Mouse (Mus musculus) lung, postnatal 0 days (tissue): ENCODE results near the gene Susd6. TPM values are rescaled to one million over a fixed set of nuclear protein-coding genes. Genes with fewer than 3 reads are reported as not detected.
A peak's percentile ranks its signal among the peaks of the same experiment; 100 is the strongest.

Source experiments
- ATAC-seq: fragments of 200-750 bp; cut with Nextera tagmentation; 2 replicates; pipeline ENCODE4 v1.8.0; 2017; ENCODE audit warnings: moderate library complexity
- DNase-seq: peaks from one replicate; pipeline ENCODE4 v3.0.0-alpha.2; 2016; ENCODE audit warnings: low spot score
- H3K27ac ChIP-seq: fragments of 300-500 bp; sonication (generic); 2 replicates; pipeline ENCODE4 v1.5.1; 2014; ENCODE audit warnings: antibody characterized with exemption, mild to moderate bottlenecking, low read length, mixed read lengths
- H3K27me3 ChIP-seq: fragments of 300-500 bp; sonication (generic); replicated peaks from 2 replicates; pipeline ENCODE4 v1.6.1; 2014; ENCODE audit warnings: low read length, mixed read lengths; ENCODE audit not compliant: insufficient read depth
- H3K36me3 ChIP-seq: fragments of 300-500 bp; sonication (generic); 2 replicates; pipeline ENCODE4 v1.6.1; 2014; ENCODE audit warnings: low read length, mixed read lengths; ENCODE audit not compliant: insufficient read depth
- H3K4me1 ChIP-seq: fragments of 300-500 bp; sonication (generic); 2 replicates; pipeline ENCODE4 v1.6.1; 2014; ENCODE audit warnings: antibody characterized with exemption, low read depth, low read length, mixed read lengths; ENCODE audit not compliant: insufficient read depth
- H3K4me2 ChIP-seq: fragments of 300-500 bp; sonication (generic); replicated peaks from 2 replicates; pipeline ENCODE4 v1.6.1; 2014; ENCODE audit warnings: low read depth, mild to moderate bottlenecking, low read length, moderate library complexity, mixed read lengths
- H3K4me3 ChIP-seq: fragments of 300-500 bp; sonication (generic); 2 replicates; pipeline ENCODE4 v1.5.1; 2014; ENCODE audit warnings: low read depth, low read length
- H3K9ac ChIP-seq: fragments of 300-500 bp; sonication (generic); replicated peaks from 2 replicates; pipeline ENCODE4 v1.6.1; 2014; ENCODE audit warnings: low read depth, mild to moderate bottlenecking
- H3K9me3 ChIP-seq: fragments of 300-500 bp; sonication (generic); 2 replicates; pipeline ENCODE4 v1.6.1; 2016; ENCODE audit warnings: low read length, mixed read lengths
- CTCF ChIP-seq: IDR thresholded peaks from 2 replicates; pipeline ENCODE4 v1.5.1; 2016; ENCODE audit warnings: antibody characterized with exemption, mild to moderate bottlenecking
- EP300 ChIP-seq: IDR thresholded peaks from 2 replicates; pipeline ENCODE4 v1.6.1; 2016; ENCODE audit warnings: antibody characterized with exemption, mild to moderate bottlenecking, control low read depth
- WGBS: fragments of 180-500 bp; shearing (Covaris S2); extraction: QIAGEN DNeasy Blood & Tissue Kit; methylation state at CpG from one replicate; pipeline ENCODE4 v1.1.7; 2014; 5-methylcytosine and 5-hydroxymethylcytosine counted together
- polyA plus RNA-seq: library from polyadenylated mRNA; unstranded; fragments of >200 nt; fragmentation: Nextera tagmentation; extraction: Ambion mirVana; gene quantifications from 2 replicates; pipeline ENCODE4 v1.2.1, GENCODE M21; 2015

Gene Susd6
- polyA plus RNA-seq, 1 experiment from 2014 or later = 26.5 TPM

DNA sequence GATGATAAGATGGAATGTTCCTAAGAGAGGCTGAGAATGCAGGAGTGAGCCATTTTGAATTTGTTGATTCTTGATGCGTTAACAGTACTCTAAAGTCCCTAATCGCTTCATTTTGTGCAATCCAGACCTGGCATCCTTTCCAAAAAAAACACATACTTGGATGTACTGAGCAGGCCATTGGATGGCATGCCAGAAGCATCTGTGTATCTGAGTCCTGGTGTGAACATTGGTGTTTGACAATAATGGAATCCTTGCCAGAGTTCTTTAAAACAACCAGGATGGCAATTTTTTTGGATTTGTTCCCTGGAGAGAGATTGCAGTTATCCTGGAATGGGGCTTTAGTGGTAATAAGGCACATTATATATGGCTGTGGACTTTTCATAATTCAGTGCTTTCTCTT, 38.6 kb downstream of the Susd6 start:
- H3K36me3 ChIP-seq = 0 out of 2 replicates have a peak, but pooled peaks cover 4% of the 10 kb centered on the region
- DNase-seq (peak; percentile 18), ATAC-seq (no peak)
- no peak for TF ChIP-seq EP300
- no peak for TF ChIP-seq CTCF
- H3K9ac ChIP-seq = no peak overlapping the region
- no peak overlapping the region for H3K4me3 ChIP-seq
- H3K4me1 ChIP-seq = peaks cover 52% of the 10 kb centered on the region
- 55% methylated on average over 2 of the region's 2 CpGs for WGBS
- no peaks in the 10 kb centered on the region for H3K27me3 ChIP-seq
- H3K9me3 ChIP-seq = no peaks in the 10 kb centered on the region
- H3K27ac ChIP-seq = no peak overlapping the region
- H3K4me2 ChIP-seq = no peak overlapping the region

DNA sequence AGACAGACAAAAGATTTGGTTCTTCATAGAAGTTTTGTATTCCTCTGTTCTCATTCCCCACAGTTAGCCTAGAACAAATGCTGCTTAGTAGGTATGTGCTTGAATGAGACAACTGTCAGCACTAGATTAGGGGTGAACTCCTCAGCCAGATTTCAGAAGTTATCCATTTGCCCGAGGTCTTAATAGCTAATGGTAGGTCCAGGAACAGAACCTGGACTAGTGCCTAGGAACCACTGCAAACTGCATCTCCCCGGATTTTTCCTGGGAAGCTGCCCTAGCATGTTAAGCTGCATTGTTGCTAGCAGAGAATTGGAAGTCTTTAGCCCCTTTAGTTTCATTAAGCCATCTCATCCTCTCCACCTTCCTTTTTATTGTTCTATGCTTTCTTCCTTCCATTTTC, 39.9 kb downstream of the Susd6 start:
- H3K36me3 ChIP-seq = 0 out of 2 replicates have a peak, but pooled peaks cover 4% of the 10 kb centered on the region
- no peak overlapping the region for H3K4me3 ChIP-seq
- no peaks in the 10 kb centered on the region for H3K9me3 ChIP-seq
- WGBS = 33% methylated on average over 2 of the region's 2 CpGs
- DNase-seq (no peak), ATAC-seq (no peak)
- H3K4me1 ChIP-seq = peaks cover 51% of the 10 kb centered on the region
- TF ChIP-seq EP300 = no peak
- no peak for TF ChIP-seq CTCF
- peak overlapping the region; percentile 20; the same call in 1 of the 2 replicates for H3K27ac ChIP-seq
- no peak overlapping the region for H3K4me2 ChIP-seq
- H3K9ac ChIP-seq = no peak overlapping the region
- no peaks in the 10 kb centered on the region for H3K27me3 ChIP-seq

DNA sequence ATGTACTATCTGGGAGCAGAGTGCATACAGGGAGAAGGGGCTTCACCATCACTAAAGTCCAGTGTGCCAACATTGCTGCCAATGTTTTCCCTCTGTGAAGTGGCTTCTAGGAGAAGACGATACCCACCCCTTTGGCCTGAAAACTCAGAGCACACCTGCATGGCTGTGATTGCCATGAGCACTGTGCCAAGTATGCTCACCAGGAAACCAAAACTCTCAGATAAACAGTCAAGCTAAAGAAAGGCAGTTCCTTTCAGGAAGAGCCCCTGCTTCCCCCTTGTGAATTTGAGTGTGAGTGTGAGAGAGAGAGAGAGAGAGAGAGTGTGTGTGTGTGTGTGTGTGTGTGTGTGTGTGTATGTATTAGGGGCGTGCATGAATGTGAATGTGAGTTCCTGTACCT, 40.5 kb downstream of the Susd6 start:
- no peak overlapping the region for H3K4me3 ChIP-seq
- no peak overlapping the region for H3K27ac ChIP-seq
- no peaks in the 10 kb centered on the region for H3K9me3 ChIP-seq
- DNase-seq = no peak
- 0 out of 2 replicates have a peak, but pooled peaks have one; percentile 14 for ATAC-seq
- no peak overlapping the region for H3K9ac ChIP-seq
- H3K36me3 ChIP-seq = 0 out of 2 replicates have a peak, but pooled peaks cover 4% of the 10 kb centered on the region
- TF ChIP-seq CTCF (no peak), EP300 (no peak)
- H3K27me3 ChIP-seq = no peaks in the 10 kb centered on the region
- 40% methylated on average over 2 of the region's 2 CpGs for WGBS
- H3K4me1 ChIP-seq = peaks cover 51% of the 10 kb centered on the region
- no peak overlapping the region for H3K4me2 ChIP-seq

DNA sequence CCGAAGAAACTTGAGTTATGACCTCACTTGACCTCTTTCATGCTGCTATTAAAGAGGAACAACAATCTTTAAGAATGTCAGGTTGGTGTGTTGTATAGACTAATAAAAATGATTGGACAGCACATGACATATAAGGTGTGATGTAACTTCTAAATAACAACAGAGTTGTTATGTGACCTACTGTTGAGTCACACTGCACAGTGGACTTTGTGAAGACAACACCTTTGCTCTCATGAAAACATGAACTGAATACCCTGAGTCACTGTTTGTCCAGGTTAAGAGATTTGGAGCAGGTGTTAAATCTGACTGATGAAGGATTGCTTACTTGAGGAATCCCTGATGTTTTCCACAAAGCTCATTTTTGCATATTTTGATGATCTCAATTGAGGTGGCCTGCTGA, 42.0 kb downstream of the Susd6 start:
- Histone ChIP-seq H3K4me1 (peaks cover 45% of the 10 kb centered on the region), H3K4me2 (no peak overlapping the region), H3K9ac (no peak overlapping the region), H3K27me3 (no peaks in the 10 kb centered on the region), H3K4me3 (no peak overlapping the region), H3K27ac (no peak overlapping the region), H3K9me3 (no peaks in the 10 kb centered on the region), H3K36me3 (0 out of 2 replicates have a peak, but pooled peaks cover 4% of the 10 kb centered on the region)
- ATAC-seq = no peak
- 41% methylated on average over 1 of the region's 1 CpGs for WGBS
- TF ChIP-seq EP300 (no peak), CTCF (no peak)
- no peak for DNase-seq

DNA sequence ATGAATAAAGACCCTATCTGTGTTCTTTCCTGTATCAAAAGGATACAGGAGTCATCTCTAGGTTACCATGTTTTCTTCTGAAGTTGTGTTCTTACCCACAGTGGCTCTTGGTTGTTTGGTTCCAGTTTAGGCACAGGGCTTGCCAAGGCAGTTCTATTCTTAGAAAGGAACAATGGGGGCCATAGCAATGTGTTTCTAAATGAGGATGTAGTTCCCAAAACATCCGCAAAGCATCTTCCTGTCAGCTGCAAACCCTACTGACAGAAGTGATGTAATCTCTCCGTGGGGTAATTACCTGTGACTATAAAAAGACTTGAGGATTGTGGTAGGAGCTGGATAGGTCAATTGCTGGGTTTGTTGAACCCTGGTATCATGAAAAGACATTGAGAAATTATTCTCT, 43.2 kb downstream of the Susd6 start:
- H3K4me2 ChIP-seq = no peak overlapping the region
- TF ChIP-seq EP300 = peak; percentile 92
- TF ChIP-seq CTCF = peak; percentile 28
- H3K4me1 ChIP-seq = peaks cover 47% of the 10 kb centered on the region
- no peaks in the 10 kb centered on the region for H3K27me3 ChIP-seq
- peak overlapping the region; percentile 57; the same call in 1 of the 2 replicates for H3K27ac ChIP-seq
- H3K4me3 ChIP-seq = no peak overlapping the region
- ATAC-seq (peak; percentile 59), DNase-seq (peak; percentile 68)
- no peak overlapping the region for H3K9ac ChIP-seq
- 35% methylated on average over 2 of the region's 2 CpGs for WGBS
- H3K36me3 ChIP-seq = 0 out of 2 replicates have a peak, but pooled peaks cover 4% of the 10 kb centered on the region
- H3K9me3 ChIP-seq = no peaks in the 10 kb centered on the region

DNA sequence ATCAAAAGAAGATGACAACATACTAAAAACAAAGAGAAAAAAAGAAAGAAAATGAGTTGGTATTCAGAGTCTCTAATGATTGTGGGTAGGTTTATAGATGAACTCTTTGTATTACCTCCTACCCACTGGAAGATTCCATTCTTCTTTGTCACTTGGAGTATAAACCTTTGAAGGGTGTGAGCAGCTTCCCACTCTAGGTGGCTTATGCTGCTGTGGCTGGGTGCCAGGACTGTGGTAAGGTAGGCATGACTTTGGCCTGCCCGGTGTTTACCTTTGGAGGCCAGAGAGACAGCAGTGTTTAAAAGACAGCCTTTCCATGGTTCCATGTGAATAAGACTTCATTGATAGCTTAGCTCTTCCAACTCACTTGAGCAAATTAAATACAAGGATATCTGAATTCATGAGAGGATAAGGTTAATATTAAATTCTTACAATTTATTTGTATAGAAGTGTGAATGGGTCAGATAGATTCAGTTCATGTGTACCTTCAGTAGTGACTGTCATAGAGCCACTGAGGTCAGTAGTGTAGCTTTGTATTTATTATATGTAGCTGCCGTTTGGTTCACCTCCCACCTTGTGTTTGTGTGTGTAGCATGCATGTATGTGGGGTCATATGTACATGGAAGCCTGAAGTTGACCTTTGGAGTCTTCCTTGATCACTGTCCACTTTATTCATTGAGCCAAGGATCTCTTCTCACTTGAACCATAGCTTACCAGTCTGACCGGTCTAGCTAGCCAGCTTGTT, 44.0 kb downstream of the Susd6 start:
- peak; percentile 46 for DNase-seq
- no peak for TF ChIP-seq EP300
- TF ChIP-seq CTCF = no peak

More for the DNA sequence above, 44.0 kb downstream of the Susd6 start:
- ATAC-seq = peak; percentile 55
- Histone ChIP-seq H3K27ac (0 out of 2 replicates have a peak overlapping the region, but pooled peaks have one; percentile 1), H3K9me3 (no peaks in the 10 kb centered on the region), H3K4me2 (no peak overlapping the region), H3K36me3 (0 out of 2 replicates have a peak, but pooled peaks cover 3% of the 10 kb centered on the region), H3K4me1 (peaks cover 50% of the 10 kb centered on the region), H3K27me3 (no peaks in the 10 kb centered on the region), H3K9ac (no peak overlapping the region), H3K4me3 (no peak overlapping the region)
- 53% methylated on average over 3 of the region's 3 CpGs for WGBS
